Mouse (Mus musculus) E14TG2a.4 (cell line): ENCODE measurements around the gene Rnf128.

Source experiments
- CTCF ChIP-seq: conservative IDR thresholded peaks from 2 replicates; pipeline ENCODE4 v1.5.1; 2014; ENCODE audit warnings: low read length
- NANOG ChIP-seq: IDR thresholded peaks from 2 replicates; pipeline ENCODE4 v1.6.1; 2014; ENCODE audit warnings: borderline replicate concordance, low read length, mixed read lengths

GRCm38 (mm10) chrX:139684410-139684774 lies 121.3 kb downstream of the Rnf128 start:
- no peak for TF ChIP-seq CTCF
- TF ChIP-seq NANOG: no peak
